Mouse (Mus musculus): ENCODE data around the gene Ctsh. TPM values are rescaled to one million over a fixed set of nuclear protein-coding genes. Genes with fewer than 3 reads are reported as not detected.

Gene Ctsh
- polyA plus RNA-seq (2015; fragmentation: Illumina TruSeq; extraction: RNeasy Lipid Tissue Mini Kit (QIAGEN cat#74804); ENCODE audit: low read depth, low replicate concordance): 29.8 TPM

GRCm38 (mm10) chr9:90053852-90054251 lies at the start of gene Ctsh:
Ctsh (plus strand) TSS chr9:90054152.

GRCm38 (mm10) chr9:90114567-90115307 lies 60.8 kb downstream of the Ctsh start, which contains the start of gene Morf4l1:
Morf4l1 (minus strand) TSS chr9:90114774.

Other genes starting within 250 kb of the Ctsh start
- 201 TPM for gene Rasgrf1, start 144.2 kb upstream of the Ctsh start, polyA plus RNA-seq (2015; fragmentation: Illumina TruSeq; extraction: RNeasy Lipid Tissue Mini Kit (QIAGEN cat#74804); ENCODE audit: low read depth, low replicate concordance)
- gene Morf4l1, start 60.6 kb downstream of the Ctsh start, polyA plus RNA-seq (2015; fragmentation: Illumina TruSeq; extraction: RNeasy Lipid Tissue Mini Kit (QIAGEN cat#74804); ENCODE audit: low read depth, low replicate concordance): 663 TPM
- gene Adamts7, start 108.9 kb downstream of the Ctsh start, polyA plus RNA-seq (2015; fragmentation: Illumina TruSeq; extraction: RNeasy Lipid Tissue Mini Kit (QIAGEN cat#74804); ENCODE audit: low read depth, low replicate concordance): 0.70 TPM
- 7.6 TPM for gene Tbc1d2b, start 216.7 kb downstream of the Ctsh start, polyA plus RNA-seq (2015; fragmentation: Illumina TruSeq; extraction: RNeasy Lipid Tissue Mini Kit (QIAGEN cat#74804); ENCODE audit: low read depth, low replicate concordance)